Mouse (Mus musculus) gastrocnemius, adult 2 months (tissue): ENCODE measurements around the gene Insyn1. TPM values are rescaled to one million over a fixed set of nuclear protein-coding genes. Genes with fewer than 3 reads are reported as not detected.

Experiments used
- DNase-seq: peaks from one replicate; pipeline ENCODE4 v3.0.0; 2022
- H3K27ac ChIP-seq: fragments of 200-600 bp; 2 replicates; pipeline ENCODE4 v1.8.1; 2022; ENCODE audit warnings: mild to moderate bottlenecking
- H3K4me3 ChIP-seq: fragments of 200-600 bp; 2 replicates; pipeline ENCODE4 v1.8.1; 2022; ENCODE audit warnings: mild to moderate bottlenecking, moderate library complexity
- CTCF ChIP-seq: fragments of 200-600 bp; IDR thresholded peaks from 2 replicates; pipeline ENCODE4 v1.8.1; 2022; ENCODE audit warnings: antibody characterized with exemption, mild to moderate bottlenecking, moderate library complexity
- intact Hi-C: fragments of 180-260 bp; cut with DNase I; formaldehyde crosslinking; loops from one replicate; pipeline ENCODE4 v1.15.1; 2025
- total RNA-seq, 2 experiments: library from RNA; stranded (reverse); gene quantifications; 2 replicates each; pipeline ENCODE4 v1.2.3; 2021

The Insyn1 gene
- total RNA-seq, 2 experiments from 2014 or later: 17.3 to 20.1 TPM

GRCm38 (mm10) chr9:58548897-58549296 lies 60.5 kb downstream of the Insyn1 start:
- no peak for DNase-seq
- TF ChIP-seq CTCF: no peak
- H3K27ac ChIP-seq: peak overlapping the region; percentile 53
- no peak overlapping the region for H3K4me3 ChIP-seq
- intact Hi-C loops: loop anchor here (10.0 kb wide), 1 partner anchor 326 kb away; no protein-coding TSS in a partner anchor

Other genes with a start within 250 kb of the Insyn1 start
- gene Pml, start 238.8 kb upstream of the Insyn1 start, total RNA-seq: 1 to 10 TPM; 4.1 to 4.5 TPM
- gene Stoml1, start 235.4 kb upstream of the Insyn1 start, total RNA-seq: 1 to 10 TPM; 6.8 to 7.3 TPM
- 10 to 100 TPM; 10.6 to 17.9 TPM for gene Loxl1, start 175.4 kb upstream of the Insyn1 start, total RNA-seq
- gene Tbc1d21, start 118.1 kb upstream of the Insyn1 start, total RNA-seq: not detected
- 10 to 100 TPM in 1 of 2 experiments, 1 to 10 TPM in 1; 9.2 to 10.2 TPM for gene Cd276, start 66.8 kb downstream of the Insyn1 start, total RNA-seq
- 100 to 1,000 TPM; 102 to 114 TPM for gene Nptn, start 93.6 kb downstream of the Insyn1 start, total RNA-seq